In genomic region chr4:133038521-133039115, GRCm38 (mm10) we compare ENCODE assay signal across 8 mouse cellular contexts. TPM values are rescaled to one million over a fixed set of nuclear protein-coding genes. Genes with fewer than 3 reads are reported as not detected.
DNase-seq lines count a peak whose midpoint lies in the region; ATAC-seq lines count a peak whose summit lies in the region.

No protein-coding gene starts in this region.

- H3K36me3 ChIP-seq in heart, embryonic 14.5 days (ENCODE audit: control insufficient read depth, insufficient read depth, low read length), result no peaks in the 10 kb centered on the region
- H3K36me3 ChIP-seq in midbrain, embryonic 10.5 days, result peaks cover 8% of the 10 kb centered on the region; the same call in 1 of the 2 replicates

- H3K9ac ChIP-seq in heart, embryonic 14.5 days (ENCODE audit: low read length), result peak overlapping the region; percentile 90

- ATAC-seq in heart, embryonic 14.5 days (ENCODE audit: insufficient number of reproducible peaks, insufficient read depth, low FRiP score, low read depth), result peak; percentile 57

- peak; percentile 80 to 81 for DNase-seq in heart, adult 18-20 months
- no peak for DNase-seq in heart, adult 8-10 months (ENCODE audit: low spot score)
- peak; percentile 66 for DNase-seq in embryo, embryonic 11.5 days (ENCODE audit: low read depth, low spot score)
- DNase-seq in kidney, postnatal 36 days, result peak; percentile 62 to 80
- peak; percentile 70 for DNase-seq in midbrain, embryonic 10.5 days (ENCODE audit: low spot score)
- DNase-seq in thymus, postnatal 4 days, result peak; percentile 53
- no peak for DNase-seq in spleen, postnatal 4 days (ENCODE audit: low spot score in 2 of 2)

- no peaks in the 10 kb centered on the region for H3K27me3 ChIP-seq in heart, embryonic 14.5 days (ENCODE audit: control insufficient read depth, insufficient read depth, low read length)
- H3K27me3 ChIP-seq in midbrain, embryonic 10.5 days (ENCODE audit: low read depth, poor library complexity, severe bottlenecking), result peaks cover 67% of the 10 kb centered on the region

- peak overlapping the region; percentile 90 to 97 for H3K27ac ChIP-seq in heart, embryonic 14.5 days (replicated peaks in 1 of 2; ENCODE audit: control insufficient read depth in 1 of 2, insufficient read depth in 1 of 2, low read depth in 2 of 2, low read length in 2 of 2)
- H3K27ac ChIP-seq in midbrain, embryonic 10.5 days (replicated peaks), result peak overlapping the region; percentile 87

- H3K9me3 ChIP-seq in heart, embryonic 14.5 days (ENCODE audit: control insufficient read depth, low read length), result no peaks in the 10 kb centered on the region
- H3K9me3 ChIP-seq in midbrain, embryonic 10.5 days (replicated peaks), result no peaks in the 10 kb centered on the region

- peaks cover 55 to 81% of the 10 kb centered on the region in 2 experiments for H3K4me1 ChIP-seq in heart, embryonic 14.5 days (ENCODE audit: control insufficient read depth in 2 of 2, insufficient read depth in 2 of 2, low read length in 2 of 2)
- H3K4me1 ChIP-seq in midbrain, embryonic 10.5 days, result peaks cover 72% of the 10 kb centered on the region

- peak overlapping the region; percentile 98 for H3K4me2 ChIP-seq in heart, embryonic 14.5 days (ENCODE audit: low read length)

- WGBS in heart, embryonic 14.5 days, result under 1% methylated on average over 63 of the region's 76 CpGs
- under 1% methylated on average over 68 of the region's 76 CpGs for WGBS in midbrain, embryonic 10.5 days

- H3K4me3 ChIP-seq in heart, embryonic 14.5 days (ENCODE audit: control insufficient read depth in 1 of 2, insufficient read depth in 1 of 2, low read depth in 1 of 2, low read length in 2 of 2), result peak overlapping the region; percentile 66 to 77
- H3K4me3 ChIP-seq in midbrain, embryonic 10.5 days, result peak overlapping the region; percentile 71

RNA-seq across cellular contexts. Expression of gene Ahdc1, which starts 27.6 kb away (rescaled TPM):
- 10 to 100 TPM; 36.3 to 38.5 TPM for total RNA-seq in heart, adult 18-20 months (2021)
- total RNA-seq in heart, adult 8-10 months (2022), result 10 to 100 TPM; 37.5 to 52.5 (median 45.0) TPM
- 7.1 and 9.0 TPM in 2 replicates for polyA plus RNA-seq in heart, embryonic 14.5 days (2014; fragmentation: Nextera tagmentation; extraction: Ambion mirVana)
- polyA plus RNA-seq in midbrain, embryonic 10.5 days (2016; fragmentation: Nextera tagmentation; extraction: Ambion mirVana), result 5.7 and 5.8 TPM in 2 replicates

Comparison
In these comparisons a context has a peak if more than half of its experiments do, and no peak if none do; other contexts are left out.
1. DNase-seq: peak in heart, adult 18-20 months (2 of 2), embryo, embryonic 11.5 days (single experiment), kidney, postnatal 36 days (2 of 2), midbrain, embryonic 10.5 days (single experiment) and thymus, postnatal 4 days (single experiment); none in heart, adult 8-10 months (single experiment) and spleen, postnatal 4 days (0 of 2).